Mouse (Mus musculus): ENCODE results near the gene Adamts17. TPM values are rescaled to one million over a fixed set of nuclear protein-coding genes. Genes with fewer than 3 reads are reported as not detected.
A peak's percentile ranks its signal among the peaks of the same experiment; 100 is the strongest.

The Adamts17 gene
- total RNA-seq, 1 experiment from 2014 or later = 0.84 TPM

DNA sequence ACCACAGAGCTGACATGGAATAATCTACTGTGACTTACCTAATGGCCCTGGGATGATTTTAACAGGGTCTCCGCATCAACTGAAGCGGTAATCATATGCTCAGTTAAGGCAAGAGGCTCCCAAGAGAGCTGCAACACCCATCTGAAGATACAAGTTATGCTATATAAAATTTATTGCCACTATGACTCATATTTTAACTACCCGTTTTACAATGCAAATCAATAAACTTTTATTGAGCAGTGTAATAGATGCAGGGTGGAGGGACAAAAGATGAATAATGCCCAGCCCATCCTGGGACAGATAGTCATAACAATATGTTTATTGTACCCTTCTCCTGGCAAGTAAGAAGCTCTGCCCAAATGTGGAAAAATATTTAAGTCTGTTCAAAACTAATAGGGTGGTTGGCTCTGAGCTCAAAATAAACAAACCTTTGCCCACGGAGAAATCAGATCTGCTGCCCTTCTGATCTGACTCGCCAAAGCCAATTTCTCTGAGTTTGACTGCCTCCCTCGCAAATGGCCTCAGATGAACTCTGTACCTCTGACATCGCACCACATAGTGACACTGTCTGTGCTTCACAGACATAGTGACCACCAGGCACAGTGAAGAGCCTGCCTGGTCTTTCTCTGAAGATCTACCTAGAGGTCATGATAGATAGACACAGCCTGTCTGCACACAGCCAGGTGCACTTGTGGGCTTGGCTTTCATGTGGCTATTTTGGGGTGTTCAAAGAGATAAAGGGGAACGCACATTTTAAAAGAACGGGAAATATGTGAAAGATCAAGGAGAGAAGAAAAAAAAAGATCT lies 329.4 kb downstream of the Adamts17 start:
- no peak for ATAC-seq (replicated peaks in 1 of 2; ENCODE audit: insufficient read depth in 1 of 2, low FRiP score in 2 of 2, low TSS enrichment in 1 of 2, low read depth in 1 of 2, poor library complexity in 2 of 2, severe bottlenecking in 2 of 2)

DNA sequence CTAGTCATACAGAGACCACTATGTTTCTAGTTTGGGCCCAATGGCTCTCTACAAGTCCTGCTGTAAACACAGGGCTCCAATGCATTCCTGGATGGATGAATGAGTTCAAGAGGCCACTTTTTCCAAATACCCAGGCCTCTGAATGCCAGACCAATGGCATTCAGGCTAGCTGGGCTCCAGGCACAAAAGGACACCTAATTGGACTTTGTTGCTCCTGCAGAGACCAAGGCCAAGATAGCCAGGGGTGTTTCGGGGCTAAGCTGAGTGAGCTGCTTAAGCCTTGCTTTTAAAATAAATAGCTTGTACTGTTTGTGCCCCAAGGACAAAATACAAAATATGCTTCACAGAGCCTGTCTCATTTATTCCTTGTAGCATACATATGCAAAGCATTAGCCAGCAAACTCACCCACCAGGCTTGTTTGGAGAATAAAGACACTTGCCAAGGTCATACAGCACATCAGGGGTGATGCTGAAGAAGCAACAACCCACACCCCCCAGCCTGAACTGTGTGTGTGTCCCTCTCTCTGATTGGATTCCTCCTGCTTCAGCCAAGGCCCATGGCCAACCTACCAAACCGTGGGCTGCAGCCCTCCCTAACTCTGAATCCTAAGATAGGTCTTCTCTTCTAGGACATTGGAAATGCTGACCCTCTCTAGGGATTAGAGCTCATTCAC lies 334.1 kb downstream of the Adamts17 start:
- ATAC-seq (replicated peaks in 1 of 2; ENCODE audit: insufficient read depth in 1 of 2, low FRiP score in 2 of 2, low TSS enrichment in 1 of 2, low read depth in 1 of 2, poor library complexity in 2 of 2, severe bottlenecking in 2 of 2) = no peak

DNA sequence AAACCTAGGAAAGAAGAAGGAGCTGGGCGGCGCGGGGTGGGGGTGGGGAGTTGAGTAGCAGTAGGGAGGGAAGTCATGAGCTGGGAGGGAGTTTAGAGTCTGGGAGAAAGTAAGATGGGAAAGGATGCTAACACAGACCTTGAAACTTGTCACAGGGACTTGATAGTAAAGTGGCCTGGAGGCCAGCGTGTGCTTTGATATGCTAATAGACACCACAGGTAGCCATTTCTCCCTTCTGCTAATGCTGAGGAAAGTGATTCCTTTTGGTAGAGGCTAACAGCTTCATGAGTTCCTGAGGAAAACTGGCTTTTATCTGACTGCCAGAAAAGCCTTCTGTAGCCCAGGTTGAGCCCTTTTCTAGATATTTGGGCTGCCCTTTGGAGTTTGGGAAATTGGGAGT lies 344.3 kb downstream of the Adamts17 start:
- ATAC-seq (replicated peaks in 1 of 2; ENCODE audit: insufficient read depth in 1 of 2, low FRiP score in 2 of 2, low TSS enrichment in 1 of 2, low read depth in 1 of 2, poor library complexity in 2 of 2, severe bottlenecking in 2 of 2) = no peak

DNA sequence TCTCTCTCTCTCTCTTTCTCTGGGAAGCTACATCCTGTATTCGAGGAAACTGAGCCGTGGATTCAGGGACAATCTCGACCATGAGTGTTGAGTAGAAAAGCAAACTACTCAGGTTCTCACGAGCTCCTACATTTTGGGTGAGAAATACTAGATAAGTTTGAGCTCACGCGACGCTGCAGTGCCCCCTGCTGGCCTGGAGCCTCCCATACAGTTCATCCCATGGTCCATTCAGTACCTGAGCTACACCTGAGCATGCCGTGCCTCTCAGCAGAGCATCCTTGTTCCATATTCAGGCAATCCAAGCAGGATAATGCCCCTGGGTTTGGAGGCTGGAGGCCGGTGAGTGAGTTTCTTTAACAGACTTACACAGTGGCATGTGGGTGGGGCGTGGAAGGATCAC lies 359.9 kb downstream of the Adamts17 start:
- peak; percentile 85 to 87 for ATAC-seq (replicated peaks in 1 of 2; ENCODE audit: insufficient read depth in 1 of 2, low FRiP score in 2 of 2, low TSS enrichment in 1 of 2, low read depth in 1 of 2, poor library complexity in 2 of 2, severe bottlenecking in 2 of 2)

Other genes with a start within 250 kb of the Adamts17 start
- 12.3 and 17.8 TPM in 2 replicates for gene Asb7, start 150.1 kb upstream of the Adamts17 start, total RNA-seq (2017)
- gene Lins1, start 149.8 kb upstream of the Adamts17 start, total RNA-seq (2017) = 11.9 and 16.1 TPM in 2 replicates
- gene Cers3, start 96.2 kb upstream of the Adamts17 start, total RNA-seq (2017) = not detected in 2 replicates

All from hematopoietic stem cell, adult 5-6 weeks (primary cell).